Mouse (Mus musculus) gastrocnemius, postnatal 10 days (tissue): ENCODE results near the gene Nectin4. TPM values are rescaled to one million over a fixed set of nuclear protein-coding genes. Genes with fewer than 3 reads are reported as not detected.
"Not testable (repeated sequence)": the region's sequence is repeated elsewhere in the genome, so short reads cannot be mapped to it uniquely, and the experiment has no call there.

Experiments used
- DNase-seq: peaks from one replicate; pipeline ENCODE4 v3.0.0; 2021; ENCODE audit warnings: mixed read lengths
- long read RNA-seq, 2 experiments: library from polyadenylated mRNA; stranded (forward); transcript quantifications; one replicate each; pipeline ENCODE4 v2.0.0; 2021
- total RNA-seq, 2 experiments: library from RNA; stranded (reverse); gene quantifications; 2 replicates each; pipeline ENCODE4 v1.2.3; 2021

Gene Nectin4
- total RNA-seq = under 1 TPM; 0.07 to 0.20 TPM
- long read RNA-seq, experiment 1 = 0 reads
- long read RNA-seq, experiment 2 = 0 reads

DNA sequence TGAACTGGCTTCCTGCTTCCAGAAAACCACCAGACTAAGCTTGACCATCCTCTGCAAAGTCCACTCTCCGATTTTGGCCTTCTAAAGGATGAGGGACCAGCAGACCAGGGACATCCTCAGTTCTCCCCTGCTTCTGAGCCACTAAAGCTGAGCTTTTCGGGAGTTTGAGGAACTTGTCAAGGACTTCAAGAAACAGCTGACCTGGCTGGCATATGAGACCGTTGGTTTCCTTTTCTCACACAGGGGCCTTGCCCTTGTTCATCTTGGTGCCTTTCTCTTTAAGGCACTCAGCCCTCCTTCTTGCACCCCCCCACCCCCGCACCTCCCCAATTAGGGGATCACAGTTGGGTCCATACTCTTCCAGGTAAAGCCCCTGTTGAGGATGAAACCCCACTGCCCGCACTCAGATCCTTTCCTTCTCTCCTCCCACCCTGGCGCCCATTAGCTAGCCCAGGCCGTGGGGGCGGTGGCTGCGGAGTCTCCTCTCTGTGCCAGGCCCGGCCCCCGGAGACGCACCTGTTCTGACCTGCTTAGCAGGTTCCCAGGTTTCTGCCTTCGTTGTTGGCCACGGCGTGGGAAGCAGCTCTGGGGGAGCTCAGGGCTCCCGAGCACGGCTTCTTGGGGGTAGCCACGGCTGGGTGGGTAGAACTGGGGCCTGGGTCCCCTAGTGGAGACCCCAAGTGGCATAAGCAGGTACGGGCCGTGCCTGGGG, at the start of gene Nectin4:
TSS of gene Nectin4 (plus strand) at position 255 of the 712 bp plus-strand sequence.
- no peak for DNase-seq

DNA sequence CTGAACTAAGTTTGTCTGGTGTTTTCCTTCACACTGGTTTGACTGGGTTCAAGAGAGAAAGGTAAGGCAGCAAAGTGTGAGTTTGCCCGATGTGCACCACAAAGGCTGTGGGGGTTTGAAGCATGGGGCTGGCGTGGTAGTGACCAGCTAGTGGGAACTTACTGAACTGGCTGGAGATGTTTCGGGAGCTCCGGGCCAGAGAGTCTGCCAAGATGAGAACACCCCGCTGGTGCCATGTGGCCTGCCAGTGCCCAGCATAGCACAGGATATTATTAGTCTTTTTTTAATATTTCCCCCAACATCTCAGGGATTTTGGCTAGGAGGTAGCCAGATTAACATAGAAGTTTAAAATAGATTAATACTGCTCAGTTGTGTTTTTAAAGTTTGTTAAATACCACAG, 49.7 kb upstream of the Nectin4 start:
- DNase-seq = no peak

DNA sequence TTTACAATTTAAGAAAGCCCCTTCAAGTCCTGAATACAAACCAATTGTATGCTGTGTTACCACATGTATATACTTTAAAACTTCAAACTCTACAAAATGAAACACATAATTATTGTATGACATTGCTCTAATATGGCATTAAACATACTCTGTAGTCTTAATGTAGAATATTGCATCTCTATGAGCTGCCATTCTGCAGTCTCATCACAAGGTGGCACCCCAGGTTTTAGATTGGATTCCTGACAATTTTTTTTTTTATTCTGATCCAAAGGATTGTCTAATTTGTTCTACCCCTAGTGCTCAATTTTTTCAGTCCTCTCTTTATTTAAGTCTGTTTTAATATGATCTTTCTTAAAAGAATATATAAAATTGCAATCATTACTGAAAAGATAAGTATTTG, 48.5 kb upstream of the Nectin4 start:
- no peak for DNase-seq

- no peak for DNase-seq
Observed at GRCm38 (mm10) chr1:171322012-171322411, 47.9 kb upstream of the Nectin4 start.

DNA sequence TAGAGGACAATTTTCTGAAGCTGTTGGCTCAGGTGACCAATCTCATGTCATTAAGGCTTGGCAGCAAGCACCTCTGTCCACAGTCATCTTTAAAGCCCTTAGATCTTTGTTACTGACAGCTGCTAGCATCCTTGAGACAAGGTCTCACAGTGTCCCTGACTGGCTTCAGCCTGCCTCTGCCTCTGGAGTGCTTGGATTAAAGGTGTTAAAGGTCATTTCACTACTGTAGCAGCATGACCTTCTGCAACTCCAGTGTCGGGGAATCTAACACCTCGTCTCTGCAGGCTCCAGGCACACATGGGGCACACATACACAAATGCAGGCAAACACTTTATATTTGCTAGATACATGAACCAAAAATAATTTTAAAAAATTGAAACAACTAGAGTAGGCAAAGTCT, 44.3 kb upstream of the Nectin4 start:
- DNase-seq = no peak

DNA sequence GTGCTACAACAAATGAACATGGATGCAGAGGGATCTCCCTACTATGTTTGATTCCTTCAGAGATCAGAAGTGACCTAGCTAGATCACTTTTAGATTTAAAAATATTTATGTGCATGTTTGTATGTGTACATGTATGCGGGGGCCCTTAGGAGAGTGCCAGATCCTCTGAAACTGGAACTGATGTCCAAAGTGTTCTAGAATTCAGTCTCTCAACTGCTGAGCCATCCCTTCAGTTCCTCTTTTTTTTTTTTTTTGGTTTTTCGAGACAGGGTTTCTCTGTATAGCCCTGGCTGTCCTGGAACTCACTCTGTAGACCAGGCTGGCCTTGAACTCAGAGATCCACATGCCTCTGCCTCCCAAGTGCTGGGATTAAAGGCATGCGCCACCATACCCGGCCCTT, 43.3 kb upstream of the Nectin4 start:
- not testable (repeated sequence) for DNase-seq

- DNase-seq = no peak
Observed at GRCm38 (mm10) chr1:171328244-171328643, 41.7 kb upstream of the Nectin4 start.

- peak; percentile 81 for DNase-seq
Observed at GRCm38 (mm10) chr1:171328839-171329432, 41.0 kb upstream of the Nectin4 start, which contains the start of gene Dedd. Dedd (plus strand) TSS chr1:171329145.

GRCm38 (mm10) chr1:171329433-171330215, 40.3 kb upstream of the Nectin4 start:
- peak; percentile 83 for DNase-seq

GRCm38 (mm10) chr1:171330216-171330560, 39.7 kb upstream of the Nectin4 start:
- no peak for DNase-seq

GRCm38 (mm10) chr1:171342262-171343207, 27.4 kb upstream of the Nectin4 start:
- no peak for DNase-seq

- DNase-seq = peak; percentile 44
Observed at GRCm38 (mm10) chr1:171343922-171344677, 25.8 kb upstream of the Nectin4 start.

- DNase-seq = no peak
Observed at GRCm38 (mm10) chr1:171344715-171345114, 25.2 kb upstream of the Nectin4 start.

GRCm38 (mm10) chr1:171345225-171346094, 24.4 kb upstream of the Nectin4 start, which contains the start of the genes Nit1 and Pfdn2:
Nit1 (minus strand) TSS chr1:171345646.
Pfdn2 (plus strand) TSS chr1:171345670.
- DNase-seq = peak; percentile 88

GRCm38 (mm10) chr1:171346095-171346450, 23.8 kb upstream of the Nectin4 start:
- no peak for DNase-seq

DNA sequence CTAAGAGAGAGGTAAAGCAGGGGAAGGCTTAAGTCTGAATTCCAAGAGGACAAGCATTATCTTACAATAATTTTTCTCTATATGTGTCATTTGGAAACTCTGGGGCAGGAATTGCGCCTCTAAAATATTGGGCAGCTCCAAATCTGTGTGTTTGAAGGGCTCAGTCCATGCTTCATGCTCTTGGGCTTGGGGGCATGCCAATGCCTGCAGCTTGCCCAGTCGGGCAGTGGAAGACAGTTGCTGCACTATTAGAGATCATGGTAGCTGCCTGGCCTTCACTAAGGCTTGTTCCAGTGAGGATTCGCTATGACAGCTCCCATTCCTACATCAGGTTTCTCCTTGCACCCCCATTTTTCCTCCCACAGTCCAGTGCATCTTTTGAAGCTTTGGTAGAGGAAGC, 21.2 kb upstream of the Nectin4 start:
- DNase-seq = peak; percentile 28

DNA sequence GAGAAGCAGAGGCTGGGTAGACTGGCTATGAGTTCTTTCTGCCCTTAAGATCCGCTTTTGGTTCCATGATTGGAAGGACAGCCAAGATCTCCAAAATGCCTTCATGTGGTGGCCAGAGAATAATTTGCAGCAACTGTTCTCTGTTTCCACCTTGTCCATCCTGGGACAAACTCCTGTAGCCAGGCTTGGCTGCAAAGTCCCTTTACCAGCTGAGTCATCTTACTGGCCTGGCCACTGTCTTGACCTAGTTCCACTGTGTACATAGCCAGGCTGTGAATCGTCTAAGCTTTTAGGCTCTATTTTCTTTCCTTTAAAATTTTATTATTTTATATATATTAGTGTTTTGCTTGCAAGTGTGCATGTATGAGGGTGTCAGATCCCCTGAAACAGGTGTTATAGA, 20.7 kb upstream of the Nectin4 start:
- no peak for DNase-seq

DNA sequence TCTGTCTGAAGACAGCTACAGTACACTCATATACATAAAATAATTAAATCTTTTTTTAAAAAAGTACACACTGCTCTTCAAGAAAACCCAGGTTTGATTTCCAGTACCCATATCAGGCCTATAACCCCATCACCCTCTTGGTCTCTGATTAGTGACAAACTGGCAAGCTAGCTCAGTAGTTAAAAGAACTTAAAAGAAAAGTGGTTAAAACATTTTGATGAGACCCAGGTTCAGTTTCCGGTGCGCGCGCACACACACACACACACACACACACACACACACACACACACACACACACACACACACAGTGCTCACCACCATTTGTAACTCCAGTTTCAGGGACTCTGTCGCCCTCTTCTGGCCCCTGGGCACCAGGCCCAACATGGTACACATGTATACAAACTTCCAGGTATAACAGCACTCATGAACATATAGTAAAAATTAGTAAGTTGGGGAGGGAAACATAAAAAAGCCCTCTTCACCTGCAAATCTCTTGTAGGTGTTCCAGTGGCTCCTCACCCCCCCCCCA, 14.0 kb upstream of the Nectin4 start:
- DNase-seq = no peak

- no peak for DNase-seq
Observed at GRCm38 (mm10) chr1:171356814-171357213, 13.1 kb upstream of the Nectin4 start.

GRCm38 (mm10) chr1:171358421-171358820, 11.5 kb upstream of the Nectin4 start:
- no peak for DNase-seq
